Mouse (Mus musculus) kidney, postnatal 0 days (tissue): ENCODE results near the gene 2310046K23Rik. TPM values are rescaled to one million over a fixed set of nuclear protein-coding genes. Genes with fewer than 3 reads are reported as not detected.

ENCODE experiments used
- ATAC-seq: fragments of 200-750 bp; cut with Nextera tagmentation; replicated peaks from 2 replicates; pipeline ENCODE4 v1.8.0; 2017; ENCODE audit warnings: low read depth, moderate number of reproducible peaks, moderate TSS enrichment, moderate library complexity; ENCODE audit not compliant: low FRiP score
- DNase-seq: peaks from one replicate; pipeline ENCODE4 v3.0.0-alpha.2; 2016; ENCODE audit warnings: low spot score
- H3K27ac ChIP-seq: fragments of 300-500 bp; sonication (generic); 2 replicates; pipeline ENCODE4 v1.5.1; 2014; ENCODE audit warnings: mild to moderate bottlenecking
- H3K27me3 ChIP-seq: fragments of 300-500 bp; sonication (generic); 2 replicates; pipeline ENCODE4 v1.6.1; 2014; ENCODE audit warnings: low read length, mixed read lengths; ENCODE audit not compliant: insufficient read depth
- H3K36me3 ChIP-seq: fragments of 300-500 bp; sonication (generic); 2 replicates; pipeline ENCODE4 v1.6.1; 2014; ENCODE audit warnings: low read length, mixed read lengths; ENCODE audit not compliant: insufficient read depth
- H3K4me1 ChIP-seq: fragments of 300-500 bp; sonication (generic); replicated peaks from 2 replicates; pipeline ENCODE4 v1.6.1; 2014; ENCODE audit warnings: antibody characterized with exemption, low read length, mixed read lengths; ENCODE audit not compliant: insufficient read depth
- H3K4me2 ChIP-seq: fragments of 300-500 bp; sonication (generic); 2 replicates; pipeline ENCODE4 v1.6.1; 2014; ENCODE audit warnings: mild to moderate bottlenecking, low read length, moderate library complexity, mixed read lengths
- H3K4me3 ChIP-seq: fragments of 300-500 bp; sonication (generic); replicated peaks from 2 replicates; pipeline ENCODE4 v1.5.1; 2014; ENCODE audit warnings: low read depth, low read length
- H3K9ac ChIP-seq: fragments of 300-500 bp; sonication (generic); 2 replicates; pipeline ENCODE4 v1.6.1; 2014; ENCODE audit warnings: low read depth, low read length
- H3K9me3 ChIP-seq: fragments of 300-500 bp; sonication (generic); replicated peaks from 2 replicates; pipeline ENCODE4 v1.6.1; 2016; ENCODE audit warnings: low read length, inconsistent platforms, mixed read lengths
- CTCF ChIP-seq: IDR thresholded peaks from 2 replicates; pipeline ENCODE4 v1.5.1; 2016; ENCODE audit warnings: antibody characterized with exemption, low read depth, mild to moderate bottlenecking, moderate library complexity
- WGBS: fragments of 180-500 bp; shearing (Covaris S2); extraction: QIAGEN DNeasy Blood & Tissue Kit; methylation state at CpG from one replicate; pipeline ENCODE4 v1.1.7; 2014; 5-methylcytosine and 5-hydroxymethylcytosine counted together
- polyA plus RNA-seq: library from polyadenylated mRNA; unstranded; fragments of >200 nt; fragmentation: Nextera tagmentation; extraction: Ambion mirVana; gene quantifications from 2 replicates; pipeline ENCODE4 v1.2.1, GENCODE M21; 2015

2310046K23Rik gene
- polyA plus RNA-seq, 1 experiment from 2014 or later: not detected

DNA sequence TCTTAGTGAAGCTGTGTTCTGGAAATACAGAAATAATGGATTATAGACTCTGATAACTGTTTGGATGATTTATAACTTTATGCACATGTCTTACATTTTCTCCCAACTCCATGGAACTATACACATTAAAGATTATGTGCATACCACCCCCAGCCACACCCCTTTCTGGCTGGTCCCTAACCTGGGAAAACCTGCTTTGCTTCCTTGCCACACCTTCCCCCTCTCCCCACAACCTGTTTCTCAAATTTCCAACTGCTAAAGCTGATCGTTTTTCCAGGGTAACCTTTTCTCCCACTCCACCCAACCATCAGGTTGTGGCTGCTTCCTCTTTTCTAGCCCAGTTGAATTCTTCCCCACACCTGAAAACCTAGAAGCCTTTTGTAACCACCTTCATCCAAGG, 48.0 kb downstream of the 2310046K23Rik start:
- ATAC-seq (no peak), DNase-seq (no peak)
- H3K4me2 ChIP-seq: no peak overlapping the region
- WGBS: 21% methylated on average over 1 of the region's 1 CpGs
- no peak overlapping the region for H3K9ac ChIP-seq
- H3K36me3 ChIP-seq: no peaks in the 10 kb centered on the region
- no peak for TF ChIP-seq CTCF
- H3K9me3 ChIP-seq: no peaks in the 10 kb centered on the region
- no peak overlapping the region for H3K27ac ChIP-seq
- H3K27me3 ChIP-seq: no peaks in the 10 kb centered on the region
- no peak overlapping the region for H3K4me3 ChIP-seq
- no peaks in the 10 kb centered on the region for H3K4me1 ChIP-seq

DNA sequence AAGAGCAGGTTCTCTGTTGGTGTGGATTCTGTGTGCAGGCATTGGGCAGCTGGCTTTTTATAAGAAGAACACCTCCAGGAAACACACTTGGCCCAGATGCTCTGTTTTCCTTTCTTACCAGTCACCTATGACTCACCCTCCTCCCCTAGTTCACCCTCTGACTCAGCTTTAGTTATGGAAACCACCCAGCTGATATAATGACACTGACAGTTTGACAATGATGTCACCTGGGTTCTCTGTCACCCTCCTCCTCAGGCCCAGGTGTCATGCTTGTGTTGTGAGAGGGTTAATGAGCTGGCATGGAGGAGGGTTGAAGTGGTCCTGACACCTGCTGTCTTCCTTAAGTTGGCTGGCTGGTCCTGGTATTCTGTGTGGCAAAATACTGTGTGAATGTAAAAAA, 48.4 kb downstream of the 2310046K23Rik start, which contains the start of gene Sprr1a:
Sprr1a (minus strand) TSS at position 33 of the 400 bp plus-strand sequence.
- ATAC-seq: no peak
- H3K4me1 ChIP-seq: no peaks in the 10 kb centered on the region
- no peak within 1 kb of the TSS for H3K4me2 ChIP-seq
- no peak within 1 kb of the TSS for H3K27ac ChIP-seq
- no peak within 1 kb of the TSS for H3K4me3 ChIP-seq
- no peak within 1 kb of the TSS for H3K9ac ChIP-seq
- H3K9me3 ChIP-seq: no peaks in the 10 kb centered on the region
- H3K36me3 ChIP-seq: no peaks in the 10 kb centered on the region
- H3K27me3 ChIP-seq: no peaks in the 10 kb centered on the region
- no peak for DNase-seq
- TF ChIP-seq CTCF: no peak

Other genes with a start within 250 kb of the 2310046K23Rik start
- gene Sprr2a3, start 249.1 kb downstream of the 2310046K23Rik start, polyA plus RNA-seq: 1.2 and 6.0 TPM in 2 replicates
- gene Sprr2b, start 217.9 kb downstream of the 2310046K23Rik start, polyA plus RNA-seq: not detected in 2 replicates
- not detected in 2 replicates for gene Sprr2d, start 195.4 kb downstream of the 2310046K23Rik start, polyA plus RNA-seq
- gene Sprr2e, start 182.4 kb downstream of the 2310046K23Rik start, polyA plus RNA-seq: not detected in 2 replicates
- 30.3 and 58.0 TPM in 2 replicates for gene Sprr2f, start 169.3 kb downstream of the 2310046K23Rik start, polyA plus RNA-seq
- not detected in 2 replicates for gene Sprr2h, start 148.8 kb downstream of the 2310046K23Rik start, polyA plus RNA-seq
- gene Sprr2i, start 126.5 kb downstream of the 2310046K23Rik start, polyA plus RNA-seq: not detected in 2 replicates
- not detected in 2 replicates for gene Sprr2j-ps, start 116.4 kb downstream of the 2310046K23Rik start, polyA plus RNA-seq
- gene Gm9774, start 105.1 kb downstream of the 2310046K23Rik start, polyA plus RNA-seq: 9.6 and 10.3 TPM in 2 replicates
- gene Sprr2k, start 101.9 kb downstream of the 2310046K23Rik start, polyA plus RNA-seq: not detected in 2 replicates
- gene Sprr1b, start 95.7 kb downstream of the 2310046K23Rik start, polyA plus RNA-seq: not detected in 2 replicates
- 0.11 TPM in 1 of 2 replicates, not detected in the other for gene Sprr3, start 75.8 kb downstream of the 2310046K23Rik start, polyA plus RNA-seq
- 96.3 and 137 TPM in 2 replicates for gene Sprr1a, start 48.6 kb downstream of the 2310046K23Rik start, polyA plus RNA-seq
- not detected in 2 replicates for gene Sprr4, start 34.0 kb downstream of the 2310046K23Rik start, polyA plus RNA-seq
- 0.97 and 1.4 TPM in 2 replicates for gene Ivl, start 39.2 kb upstream of the 2310046K23Rik start, polyA plus RNA-seq
- not detected in 2 replicates for gene Smcp, start 54.5 kb upstream of the 2310046K23Rik start, polyA plus RNA-seq
- gene 2210017I01Rik, start 73.0 kb upstream of the 2310046K23Rik start, polyA plus RNA-seq: not detected in 2 replicates
- not detected in 2 replicates for gene Lce6a, start 87.1 kb upstream of the 2310046K23Rik start, polyA plus RNA-seq
- not detected in 2 replicates for gene Lce1a1, start 113.8 kb upstream of the 2310046K23Rik start, polyA plus RNA-seq
- not detected in 2 replicates for gene Lce1b, start 122.4 kb upstream of the 2310046K23Rik start, polyA plus RNA-seq
- gene Lce1a2, start 135.8 kb upstream of the 2310046K23Rik start, polyA plus RNA-seq: not detected in 2 replicates
- not detected in 2 replicates for gene Lce1c, start 144.7 kb upstream of the 2310046K23Rik start, polyA plus RNA-seq
- not detected in 2 replicates for gene Lce1d, start 152.7 kb upstream of the 2310046K23Rik start, polyA plus RNA-seq
- not detected in 2 replicates for gene Lce1e, start 174.6 kb upstream of the 2310046K23Rik start, polyA plus RNA-seq
- not detected in 2 replicates for gene Lce1f, start 185.8 kb upstream of the 2310046K23Rik start, polyA plus RNA-seq
- not detected in 2 replicates for gene Gm38119, start 204.6 kb upstream of the 2310046K23Rik start, polyA plus RNA-seq
- gene Lce1g, start 217.8 kb upstream of the 2310046K23Rik start, polyA plus RNA-seq: not detected in 2 replicates
- gene Lce1h, start 230.6 kb upstream of the 2310046K23Rik start, polyA plus RNA-seq: not detected in 2 replicates
- not detected in 2 replicates for gene Lce1i, start 244.4 kb upstream of the 2310046K23Rik start, polyA plus RNA-seq